Mouse (Mus musculus): ENCODE measurements at regions not wholly inside any gene's neighbourhood (a gene's known extent, or its start where the extent isn't known, plus 50 kb on each side); places are given as distances from the start of the nearest gene placed in this dataset.

GRCm38 (mm10) chr5:119015181-119015580 is 454.7 kb downstream of the Med13l start:
- TF ChIP-seq TAL1 (IDR thresholded peaks at IDR 0.05; ENCODE audit: low read length) (no peak), GATA1 (IDR thresholded peaks at IDR 0.05; ENCODE audit: low read length) (no peak)
